Mouse (Mus musculus) erythroblast, adult 5-6 weeks (primary cell): Measurements from ENCODE around the gene Adamts6. TPM values are rescaled to one million over a fixed set of nuclear protein-coding genes. Genes with fewer than 3 reads are reported as not detected.

Source experiments
- ATAC-seq: replicated peaks from 2 replicates; pipeline ENCODE4 v1.8.0; 2016; ENCODE audit warnings: moderate number of reproducible peaks, mild to moderate bottlenecking, moderate TSS enrichment, inconsistent platforms; ENCODE audit not compliant: poor library complexity, low FRiP score, severe bottlenecking
- total RNA-seq, 2 experiments: library from RNA; stranded (forward) in 1 of 2; stranded (reverse) in 1 of 2; fragments of 150-400 nt in 1 of 2; fragments of 200-764, 138-1000 nt in 1 of 2; gene quantifications; 2 replicates each; pipeline versions ENCODE4 v1.2.3 to v1.2.4; 2015 to 2017; ENCODE audit warnings: low replicate concordance in 2 of 2

The Adamts6 gene
- total RNA-seq, 2 experiments from 2014 or later = 0.26 to 0.77 TPM

DNA sequence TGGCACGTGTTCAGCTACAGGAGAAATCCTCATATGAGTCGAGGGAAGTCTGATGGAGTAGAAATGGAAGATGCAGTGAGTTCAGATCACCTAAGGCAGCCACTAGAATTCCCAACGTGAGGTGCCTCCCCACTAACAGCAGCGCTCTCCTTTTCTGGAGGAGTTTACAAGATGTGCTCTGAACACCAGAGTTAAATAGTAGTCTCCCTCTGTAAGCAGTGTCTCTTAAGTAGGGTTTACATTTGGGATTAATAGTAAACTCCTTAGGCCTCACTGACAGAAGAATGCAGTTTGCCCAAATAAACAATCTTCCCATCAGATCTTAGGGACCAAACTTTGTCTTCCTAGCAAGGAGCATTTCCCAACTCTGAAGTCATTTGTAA is 255.1 kb downstream of the Adamts6 start:
- ATAC-seq = no peak

Other genes starting within 250 kb of the Adamts6 start
- 9.2 and 20.9 TPM in 2 replicates for gene Nln, start 178.2 kb upstream of the Adamts6 start, total RNA-seq (2015; ENCODE audit: low replicate concordance)
- gene Nln, start 178.2 kb upstream of the Adamts6 start, total RNA-seq (2017; ENCODE audit: low replicate concordance) = 4.8 and 6.1 TPM in 2 replicates
- gene Sgtb, start 178.1 kb upstream of the Adamts6 start, total RNA-seq (2015; ENCODE audit: low replicate concordance) = not detected in 2 replicates
- not detected in 2 replicates for gene Sgtb, start 178.1 kb upstream of the Adamts6 start, total RNA-seq (2017; ENCODE audit: low replicate concordance)
- gene Trappc13, start 109.4 kb upstream of the Adamts6 start, total RNA-seq (2015; ENCODE audit: low replicate concordance) = 14.0 and 14.4 TPM in 2 replicates
- gene Trappc13, start 109.4 kb upstream of the Adamts6 start, total RNA-seq (2017; ENCODE audit: low replicate concordance) = 11.8 and 19.0 TPM in 2 replicates
- 24.6 and 31.1 TPM in 2 replicates for gene Trim23, start 109.0 kb upstream of the Adamts6 start, total RNA-seq (2015; ENCODE audit: low replicate concordance)
- 59.1 and 82.8 TPM in 2 replicates for gene Trim23, start 109.0 kb upstream of the Adamts6 start, total RNA-seq (2017; ENCODE audit: low replicate concordance)
- gene Cenpk, start 59.2 kb upstream of the Adamts6 start, total RNA-seq (2015; ENCODE audit: low replicate concordance) = 24.2 and 35.9 TPM in 2 replicates
- gene Cenpk, start 59.2 kb upstream of the Adamts6 start, total RNA-seq (2017; ENCODE audit: low replicate concordance) = 60.7 and 72.5 TPM in 2 replicates
- gene Ppwd1, start 59.0 kb upstream of the Adamts6 start, total RNA-seq (2015; ENCODE audit: low replicate concordance) = 28.6 and 47.9 TPM in 2 replicates
- gene Ppwd1, start 59.0 kb upstream of the Adamts6 start, total RNA-seq (2017; ENCODE audit: low replicate concordance) = 31.4 and 53.5 TPM in 2 replicates